Mouse (Mus musculus) MEL (cell line): ENCODE results near the gene Lhfp. TPM values are rescaled to one million over a fixed set of nuclear protein-coding genes. Genes with fewer than 3 reads are reported as not detected.

ENCODE experiments used
- DNase-seq: peaks from one replicate; pipeline ENCODE4 v3.0.0; 2011; ENCODE audit warnings: low read depth, low spot score
- H3K27ac ChIP-seq: 2 replicates; pipeline ENCODE4 v1.5.1; 2012; ENCODE audit warnings: low read depth, mild to moderate bottlenecking, control low read depth, low read length, moderate library complexity; ENCODE audit not compliant: control insufficient read depth
- H3K27me3 ChIP-seq, 2 experiments: fragments of 150-350 bp in 1 of 2; sonication (generic) in 1 of 2; 2 replicates each; pipeline ENCODE4 v1.6.1; 2012; ENCODE audit warnings: low read length in 2 of 2, mild to moderate bottlenecking in 2 of 2, improper control_type of control experiment in 1 of 2, moderate library complexity in 1 of 2; ENCODE audit not compliant: insufficient read depth in 2 of 2, control insufficient read depth in 1 of 2
- H3K36me3 ChIP-seq, 2 experiments: 2 replicates each; pipeline ENCODE4 v1.6.1; 2012 to 2014; ENCODE audit warnings: low read length in 2 of 2, improper control_type of control experiment in 1 of 2, inconsistent platforms in 1 of 2, mild to moderate bottlenecking in 1 of 2; ENCODE audit not compliant: insufficient read depth in 2 of 2, control insufficient read depth in 1 of 2
- H3K4me1 ChIP-seq, 2 experiments: fragments of 150-350 bp in 1 of 2; sonication (generic) in 1 of 2; 2 replicates each; pipeline ENCODE4 v1.6.1; 2012; ENCODE audit warnings: low read length in 2 of 2, improper control_type of control experiment in 1 of 2, mild to moderate bottlenecking in 1 of 2; ENCODE audit not compliant: insufficient read depth in 2 of 2, control insufficient read depth in 1 of 2
- H3K4me3 ChIP-seq, 2 experiments: fragments of 150-350 bp in 1 of 2; sonication (generic) in 1 of 2; 2 replicates each; pipeline ENCODE4 v1.5.1; 2012; ENCODE audit warnings: low read depth in 2 of 2, low read length in 2 of 2, mild to moderate bottlenecking in 2 of 2, moderate library complexity in 2 of 2, control low read depth in 1 of 2, improper control_type of control experiment in 1 of 2; ENCODE audit not compliant: control insufficient read depth in 1 of 2, insufficient read depth in 1 of 2
- H3K79me2 ChIP-seq: 2 replicates; pipeline ENCODE4 v1.6.1; 2012; ENCODE audit warnings: mild to moderate bottlenecking, low read length, moderate library complexity; ENCODE audit not compliant: control insufficient read depth, poor library complexity, insufficient read depth
- H3K9ac ChIP-seq: 2 replicates; pipeline ENCODE4 v1.6.1; 2012; ENCODE audit warnings: low read depth, mild to moderate bottlenecking, control low read depth, low read length, moderate library complexity; ENCODE audit not compliant: control insufficient read depth, poor library complexity, severe bottlenecking
- H3K9me3 ChIP-seq: fragments of 150-350 bp; sonication (generic); replicated peaks from 2 replicates; pipeline ENCODE4 v1.6.1; 2012; ENCODE audit warnings: mild to moderate bottlenecking, low read length, improper control_type of control experiment, moderate library complexity; ENCODE audit not compliant: insufficient read depth
- BHLHE40 ChIP-seq: IDR thresholded peaks from 2 replicates; pipeline ENCODE4 v1.6.1; 2012; ENCODE audit warnings: low read depth, mild to moderate bottlenecking, inconsistent platforms, low read length, improper control_type of control experiment, borderline replicate concordance
- CHD1 ChIP-seq: IDR thresholded peaks from 2 replicates; pipeline ENCODE4 v1.6.1; 2012; ENCODE audit warnings: low read depth, mild to moderate bottlenecking, inconsistent platforms, low read length, improper control_type of control experiment
- CTCF ChIP-seq, 3 experiments: IDR thresholded peaks in 2 of 3; conservative IDR thresholded peaks in 1 of 3; 2 replicates each; pipeline ENCODE4 v1.5.1; 2011 to 2012; ENCODE audit warnings: low read length in 3 of 3, low read depth in 2 of 3, mild to moderate bottlenecking in 2 of 3, improper control_type of control experiment in 1 of 3, inconsistent platforms in 1 of 3, mixed read lengths in 1 of 3, moderate library complexity in 1 of 3; ENCODE audit not compliant: control insufficient read depth in 1 of 3, insufficient read depth in 1 of 3, poor library complexity in 1 of 3, severe bottlenecking in 1 of 3
- E2F4 ChIP-seq: IDR thresholded peaks from 2 replicates; pipeline ENCODE4 v1.6.1; 2011; ENCODE audit warnings: low read depth, low read length, improper control_type of control experiment, borderline replicate concordance
- ELF1 ChIP-seq: IDR thresholded peaks from 2 replicates; pipeline ENCODE4 v1.6.1; 2014; ENCODE audit warnings: low read depth, mild to moderate bottlenecking, inconsistent platforms, low read length, improper control_type of control experiment, moderate library complexity
- EP300 ChIP-seq, 2 experiments: IDR thresholded peaks; 2 replicates each; pipeline ENCODE4 v1.6.1; 2011; ENCODE audit warnings: improper control_type of control experiment in 2 of 2, low read length in 2 of 2, low read depth in 1 of 2, mild to moderate bottlenecking in 1 of 2
- ETS1 ChIP-seq: IDR thresholded peaks from 2 replicates; pipeline ENCODE4 v1.6.1; 2012; ENCODE audit warnings: low read depth, mild to moderate bottlenecking, inconsistent platforms, low read length, improper control_type of control experiment, moderate library complexity
- GABPA ChIP-seq: IDR thresholded peaks from 2 replicates; pipeline ENCODE4 v1.6.1; 2012; ENCODE audit warnings: low read depth, mild to moderate bottlenecking, inconsistent platforms, low read length, improper control_type of control experiment, moderate library complexity
- HCFC1 ChIP-seq: IDR thresholded peaks from 2 replicates; pipeline ENCODE4 v1.6.1; 2012; ENCODE audit warnings: low read depth, mild to moderate bottlenecking, inconsistent platforms, low read length, improper control_type of control experiment, moderate library complexity
- MAZ ChIP-seq: IDR thresholded peaks from 2 replicates; pipeline ENCODE4 v1.6.1; 2012; ENCODE audit warnings: low read depth, mild to moderate bottlenecking, inconsistent platforms, low read length, improper control_type of control experiment
- MEF2A ChIP-seq: IDR thresholded peaks from 2 replicates; pipeline ENCODE4 v1.6.1; 2014; ENCODE audit warnings: low read depth, mild to moderate bottlenecking, inconsistent platforms, low read length, improper control_type of control experiment; ENCODE audit not compliant: poor library complexity, insufficient replicate concordance, severe bottlenecking; ENCODE audit errors: extremely low read depth
- MYC ChIP-seq: IDR thresholded peaks from 2 replicates; pipeline ENCODE4 v1.6.1; 2011; ENCODE audit warnings: low read depth, mild to moderate bottlenecking, low read length, improper control_type of control experiment, moderate library complexity
- POLR2AphosphoS2 ChIP-seq: IDR thresholded peaks from 2 replicates; pipeline ENCODE4 v1.6.1; 2011; ENCODE audit warnings: low read length, improper control_type of control experiment
- RAD21 ChIP-seq: IDR thresholded peaks from 2 replicates; pipeline ENCODE4 v1.6.1; 2011; ENCODE audit warnings: mild to moderate bottlenecking, low read depth, low read length, improper control_type of control experiment
- RCOR1 ChIP-seq: IDR thresholded peaks from 2 replicates; pipeline ENCODE4 v1.6.1; 2012; ENCODE audit warnings: low read depth, mild to moderate bottlenecking, inconsistent platforms, low read length, improper control_type of control experiment
- SIN3A ChIP-seq: IDR thresholded peaks from 2 replicates; pipeline ENCODE4 v1.6.1; 2012; ENCODE audit warnings: low read length, improper control_type of control experiment, inconsistent platforms
- TCF12 ChIP-seq: IDR thresholded peaks from 2 replicates; pipeline ENCODE4 v1.6.1; 2014; ENCODE audit warnings: low read depth, mild to moderate bottlenecking, inconsistent platforms, low read length, improper control_type of control experiment, moderate library complexity
- USF1 ChIP-seq: IDR thresholded peaks from 2 replicates; pipeline ENCODE4 v1.6.1; 2014; ENCODE audit warnings: low read depth, mild to moderate bottlenecking, inconsistent platforms, low read length, improper control_type of control experiment, moderate library complexity
- USF2 ChIP-seq, 2 experiments: IDR thresholded peaks; 2 replicates each; pipeline ENCODE4 v1.6.1; 2011 to 2012; ENCODE audit warnings: improper control_type of control experiment in 2 of 2, low read length in 2 of 2, borderline replicate concordance in 1 of 2, inconsistent platforms in 1 of 2, low read depth in 1 of 2, mild to moderate bottlenecking in 1 of 2; ENCODE audit not compliant: insufficient read depth in 1 of 2
- ZKSCAN1 ChIP-seq: IDR thresholded peaks from 2 replicates; pipeline ENCODE4 v1.6.1; 2012; ENCODE audit warnings: low read depth, mild to moderate bottlenecking, inconsistent platforms, low read length, improper control_type of control experiment, moderate library complexity
- polyA plus RNA-seq, 2 experiments: library from polyadenylated mRNA; stranded (reverse) in 1 of 2; unstranded in 1 of 2; fragments of >175 nt in 1 of 2; fragments of >200 nt in 1 of 2; gene quantifications; 2 replicates each; pipeline versions ENCODE4 v1.2.1 to v1.2.4; 2012; ENCODE audit warnings: low replicate concordance in 2 of 2, low read depth in 1 of 2; ENCODE audit not compliant: insufficient read length in 2 of 2, insufficient read depth in 1 of 2, missing spikeins in 1 of 2
- total RNA-seq: library from RNA; depleted of rRNA; stranded (reverse); fragments of 300-350 nt; gene quantifications from 2 replicates; pipeline ENCODE4 v1.2.3, GENCODE M21; 2012

Lhfp gene
- total and polyA plus RNA-seq, 3 experiments: not detected

GRCm38 (mm10) chr3:53224141-53224540 lies 182.8 kb downstream of the Lhfp start:
- Histone ChIP-seq H3K36me3 (no peaks in the 10 kb centered on the region), H3K79me2 (no peaks in the 10 kb centered on the region), H3K4me3 (no peak overlapping the region), H3K4me1 (no peaks in the 10 kb centered on the region)
- DNase-seq: no peak
- TF ChIP-seq BHLHE40 (no peak), MYC (no peak), ELF1 (no peak), SIN3A (no peak)
- TF ChIP-seq, all 39 proteins: peak for 0
- Histone ChIP-seq H3K9me3 (no peaks in the 10 kb centered on the region), H3K27ac (no peak overlapping the region), H3K9ac (no peak overlapping the region), H3K27me3 (no peaks in the 10 kb centered on the region)

- no peak overlapping the region for H3K9ac ChIP-seq
- TF ChIP-seq RCOR1 (no peak), HCFC1 (no peak), SIN3A (no peak), ZKSCAN1 (no peak), POLR2AphosphoS2 (no peak), USF2 (IDR thresholded peaks at IDR 0.05; ENCODE audit: borderline replicate concordance in 1 of 2, insufficient read depth in 1 of 2, low read depth in 1 of 2, low read length in 2 of 2) (no peak), USF1 (no peak), MYC (no peak), EP300 (IDR thresholded peaks at IDR 0.05; ENCODE audit: low read depth in 1 of 2, low read length in 2 of 2) (no peak), CTCF (IDR thresholded peaks at IDR 0.05 in 2 of 3, conservative IDR thresholded peaks at IDR 0.05 in 1 of 3; ENCODE audit: control insufficient read depth in 1 of 3, insufficient read depth in 1 of 3, low read depth in 2 of 3, low read length in 3 of 3, poor library complexity in 1 of 3, severe bottlenecking in 1 of 3) (no peak), ELF1 (no peak), MAZ (no peak), ETS1 (no peak), GABPA (no peak), MEF2A (no peak), CHD1 (no peak), RAD21 (no peak), TCF12 (no peak), E2F4 (no peak)
- TF ChIP-seq, all 39 proteins: peak for 0
- no peak overlapping the region for H3K4me3 ChIP-seq
- DNase-seq: no peak
- no peaks in the 10 kb centered on the region for H3K36me3 ChIP-seq
- no peaks in the 10 kb centered on the region for H3K9me3 ChIP-seq
- no peaks in the 10 kb centered on the region for H3K4me1 ChIP-seq
- no peaks in the 10 kb centered on the region for H3K79me2 ChIP-seq
- no peak overlapping the region for H3K27ac ChIP-seq
- no peaks in the 10 kb centered on the region for H3K27me3 ChIP-seq
Measured at GRCm38 (mm10) chr3:53225774-53226173, 184.4 kb downstream of the Lhfp start.
